Mouse (Mus musculus): ENCODE measurements around the gene Olfr1490. TPM values are rescaled to one million over a fixed set of nuclear protein-coding genes. Genes with fewer than 3 reads are reported as not detected.
"Not testable (repeated sequence)": the region's sequence is repeated elsewhere in the genome, so short reads cannot be mapped to it uniquely, and the experiment has no call there.

Gene Olfr1490
- polyA plus RNA-seq (2014; fragmentation: Nextera tagmentation; extraction: Ambion mirVana) = not detected in 2 replicates

DNA sequence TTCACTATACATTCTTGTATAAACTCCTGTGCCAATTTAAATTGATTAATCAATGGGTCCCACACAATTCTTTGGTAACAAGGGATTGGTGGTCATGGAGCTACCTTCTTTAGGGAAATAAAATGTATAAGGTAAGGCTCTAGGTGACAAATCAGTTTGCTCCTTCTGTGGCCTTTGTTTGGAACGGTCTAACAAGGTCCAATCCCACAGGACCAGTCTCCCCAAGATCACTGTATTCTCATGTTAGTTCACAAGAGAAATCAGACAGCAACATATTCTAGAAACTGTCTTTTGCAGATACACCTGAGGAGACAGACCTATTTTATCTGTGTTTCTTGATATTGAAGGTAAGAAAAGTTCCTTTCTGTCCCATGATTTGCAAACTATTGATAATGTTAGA lies at the start of gene Olfr1490:
Olfr1490 (plus strand) TSS at position 301 of the 400 bp plus-strand sequence.
- Histone ChIP-seq H3K9me3 (replicated peaks; ENCODE audit: control insufficient read depth, low read length) (peaks cover 2% of the 10 kb centered on the region), H3K4me3 (ENCODE audit: low read depth, low read length) (no peak within 1 kb of the TSS), H3K36me3 (ENCODE audit: control insufficient read depth, insufficient read depth, low read length) (no peaks in the 10 kb centered on the region), H3K4me2 (no peak within 1 kb of the TSS), H3K9ac (ENCODE audit: low read depth, low read length) (no peak within 1 kb of the TSS), H3K4me1 (ENCODE audit: control insufficient read depth, insufficient read depth, low read length) (no peaks in the 10 kb centered on the region), H3K27me3 (ENCODE audit: control insufficient read depth, insufficient read depth, low read length) (no peaks in the 10 kb centered on the region), H3K27ac (ENCODE audit: low read depth, low read length) (no peak within 1 kb of the TSS)
- WGBS (ENCODE audit: insufficient replicate concordance) = 69% methylated on average over 1 of the region's 1 CpGs
- no peak for ATAC-seq (replicated peaks; ENCODE audit: insufficient number of reproducible peaks, low FRiP score, low TSS enrichment)

DNA sequence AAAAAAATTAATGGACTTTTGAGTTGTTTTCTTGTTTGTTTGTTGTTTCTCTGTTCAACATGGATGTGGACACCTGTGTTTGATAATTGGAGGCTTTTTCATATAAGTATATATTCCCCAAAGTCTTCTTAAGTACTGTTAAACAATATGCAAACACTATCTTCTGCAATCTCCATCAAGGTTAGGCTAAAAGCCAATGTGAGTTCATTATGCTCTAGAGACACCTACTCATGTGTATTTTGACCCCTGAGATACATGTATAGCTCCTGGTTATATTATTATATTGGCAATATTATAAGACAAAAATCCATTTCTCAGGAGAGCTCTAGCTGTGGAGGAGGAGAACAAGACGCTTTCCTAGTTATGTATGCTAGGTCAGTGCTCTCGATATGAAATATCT lies 33.8 kb upstream of the Olfr1490 start, which contains the start of gene Olfr1487:
Olfr1487 (plus strand) TSS at position 301 of the 400 bp plus-strand sequence.
- H3K27me3 ChIP-seq (ENCODE audit: control insufficient read depth, insufficient read depth, low read length); ATAC-seq (replicated peaks; ENCODE audit: insufficient number of reproducible peaks, low FRiP score, low TSS enrichment); H3K4me3 ChIP-seq (ENCODE audit: low read depth, low read length); H3K9ac ChIP-seq (ENCODE audit: low read depth, low read length); H3K9me3 ChIP-seq (replicated peaks; ENCODE audit: control insufficient read depth, low read length); H3K36me3 ChIP-seq (ENCODE audit: control insufficient read depth, insufficient read depth, low read length); H3K4me2 ChIP-seq; H3K4me1 ChIP-seq (ENCODE audit: control insufficient read depth, insufficient read depth, low read length); H3K27ac ChIP-seq (ENCODE audit: low read depth, low read length): not testable (repeated sequence)
- WGBS (ENCODE audit: insufficient replicate concordance) = 76% methylated on average over 2 of the region's 2 CpGs

DNA sequence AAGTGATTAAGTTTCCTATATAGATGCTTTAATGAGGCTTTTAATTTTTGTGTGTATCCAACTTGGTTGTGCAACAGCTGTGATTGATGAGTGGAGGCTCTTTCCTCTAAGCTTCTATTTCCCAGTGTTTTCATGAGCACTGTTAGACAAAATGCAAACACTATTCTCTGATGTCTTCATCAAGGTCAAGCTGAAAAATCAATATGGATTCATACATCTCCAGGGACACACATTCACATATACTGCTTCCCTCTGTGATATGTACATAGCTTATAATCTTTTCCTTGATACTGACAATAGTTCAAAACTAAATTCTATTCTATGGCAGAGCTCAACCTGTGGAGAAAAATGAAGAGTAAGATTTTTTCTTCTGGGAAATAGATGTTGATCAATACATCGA lies 19.6 kb upstream of the Olfr1490 start, which contains the start of gene Olfr1489:
Olfr1489 (plus strand) TSS at position 301 of the 400 bp plus-strand sequence.
- no peak for ATAC-seq (replicated peaks; ENCODE audit: insufficient number of reproducible peaks, low FRiP score, low TSS enrichment)
- Histone ChIP-seq H3K4me2 (no peak within 1 kb of the TSS), H3K27me3 (ENCODE audit: control insufficient read depth, insufficient read depth, low read length) (no peaks in the 10 kb centered on the region), H3K4me3 (ENCODE audit: low read depth, low read length) (no peak within 1 kb of the TSS), H3K4me1 (ENCODE audit: control insufficient read depth, insufficient read depth, low read length) (no peaks in the 10 kb centered on the region), H3K9me3 (replicated peaks; ENCODE audit: control insufficient read depth, low read length) (0 out of 2 replicates have a peak, but pooled peaks cover 3% of the 10 kb centered on the region), H3K9ac (ENCODE audit: low read depth, low read length) (no peak within 1 kb of the TSS), H3K27ac (ENCODE audit: low read depth, low read length) (no peak within 1 kb of the TSS), H3K36me3 (ENCODE audit: control insufficient read depth, insufficient read depth, low read length) (no peaks in the 10 kb centered on the region)
- WGBS (ENCODE audit: insufficient replicate concordance) = 85% methylated on average over 1 of the region's 1 CpGs

GRCm38 (mm10) chr19:13696968-13697367 lies 46.1 kb downstream of the Olfr1490 start, which contains the start of gene Olfr1491:
Olfr1491 (plus strand) TSS chr19:13697268.
- no peak within 1 kb of the TSS for H3K4me3 ChIP-seq (ENCODE audit: low read depth, low read length)
- no peaks in the 10 kb centered on the region for H3K4me1 ChIP-seq (ENCODE audit: control insufficient read depth, insufficient read depth, low read length)
- 70% methylated on average over 3 of the region's 3 CpGs for WGBS (ENCODE audit: insufficient replicate concordance)
- no peaks in the 10 kb centered on the region for H3K9me3 ChIP-seq (replicated peaks; ENCODE audit: control insufficient read depth, low read length)
- no peak within 1 kb of the TSS for H3K27ac ChIP-seq (ENCODE audit: low read depth, low read length)
- no peaks in the 10 kb centered on the region for H3K27me3 ChIP-seq (ENCODE audit: control insufficient read depth, insufficient read depth, low read length)
- H3K4me2 ChIP-seq = no peak within 1 kb of the TSS
- H3K36me3 ChIP-seq (ENCODE audit: control insufficient read depth, insufficient read depth, low read length) = no peaks in the 10 kb centered on the region
- H3K9ac ChIP-seq (ENCODE audit: low read depth, low read length) = no peak within 1 kb of the TSS
- ATAC-seq (replicated peaks; ENCODE audit: insufficient number of reproducible peaks, low FRiP score, low TSS enrichment) = no peak

Small RNA genes within 50 kb of the gene (microRNA-seq; reads per million reads assigned to microRNA genes)
- not detected for gene Gm23931 (ENCODE audit: borderline number of aligned reads)

Other genes with a start within 250 kb of the Olfr1490 start
- not detected in 2 replicates for gene Olfr1469, start 243.2 kb upstream of the Olfr1490 start, polyA plus RNA-seq (2014; fragmentation: Nextera tagmentation; extraction: Ambion mirVana)
- not detected in 2 replicates for gene Olfr1471, start 207.7 kb upstream of the Olfr1490 start, polyA plus RNA-seq (2014; fragmentation: Nextera tagmentation; extraction: Ambion mirVana)
- gene Olfr1472, start 195.0 kb upstream of the Olfr1490 start, polyA plus RNA-seq (2014; fragmentation: Nextera tagmentation; extraction: Ambion mirVana) = not detected in 2 replicates
- gene Olfr1474, start 181.5 kb upstream of the Olfr1490 start, polyA plus RNA-seq (2014; fragmentation: Nextera tagmentation; extraction: Ambion mirVana) = not detected in 2 replicates
- gene Olfr1475, start 170.9 kb upstream of the Olfr1490 start, polyA plus RNA-seq (2014; fragmentation: Nextera tagmentation; extraction: Ambion mirVana) = not detected in 2 replicates
- not detected in 2 replicates for gene Olfr1477, start 150.5 kb upstream of the Olfr1490 start, polyA plus RNA-seq (2014; fragmentation: Nextera tagmentation; extraction: Ambion mirVana)
- gene Olfr1480, start 123.2 kb upstream of the Olfr1490 start, polyA plus RNA-seq (2014; fragmentation: Nextera tagmentation; extraction: Ambion mirVana) = not detected in 2 replicates
- not detected in 2 replicates for gene Olfr1484, start 67.6 kb upstream of the Olfr1490 start, polyA plus RNA-seq (2014; fragmentation: Nextera tagmentation; extraction: Ambion mirVana)
- not detected in 2 replicates for gene Olfr1487, start 33.7 kb upstream of the Olfr1490 start, polyA plus RNA-seq (2014; fragmentation: Nextera tagmentation; extraction: Ambion mirVana)
- gene Olfr1489, start 19.5 kb upstream of the Olfr1490 start, polyA plus RNA-seq (2014; fragmentation: Nextera tagmentation; extraction: Ambion mirVana) = not detected in 2 replicates
- not detected in 2 replicates for gene Olfr1491, start 46.2 kb downstream of the Olfr1490 start, polyA plus RNA-seq (2014; fragmentation: Nextera tagmentation; extraction: Ambion mirVana)
- not detected in 2 replicates for gene Olfr1493-ps1, start 72.2 kb downstream of the Olfr1490 start, polyA plus RNA-seq (2014; fragmentation: Nextera tagmentation; extraction: Ambion mirVana)
- not detected in 2 replicates for gene Olfr1494, start 88.6 kb downstream of the Olfr1490 start, polyA plus RNA-seq (2014; fragmentation: Nextera tagmentation; extraction: Ambion mirVana)
- gene Olfr1495, start 113.5 kb downstream of the Olfr1490 start, polyA plus RNA-seq (2014; fragmentation: Nextera tagmentation; extraction: Ambion mirVana) = not detected in 2 replicates
- not detected in 2 replicates for gene Olfr1496, start 126.8 kb downstream of the Olfr1490 start, polyA plus RNA-seq (2014; fragmentation: Nextera tagmentation; extraction: Ambion mirVana)
- gene Olfr1497, start 147.1 kb downstream of the Olfr1490 start, polyA plus RNA-seq (2014; fragmentation: Nextera tagmentation; extraction: Ambion mirVana) = not detected in 2 replicates
- not detected in 2 replicates for gene Olfr1499, start 168.4 kb downstream of the Olfr1490 start, polyA plus RNA-seq (2014; fragmentation: Nextera tagmentation; extraction: Ambion mirVana)
- not detected in 2 replicates for gene Olfr1500, start 179.4 kb downstream of the Olfr1490 start, polyA plus RNA-seq (2014; fragmentation: Nextera tagmentation; extraction: Ambion mirVana)
- not detected in 2 replicates for gene Olfr1501, start 199.6 kb downstream of the Olfr1490 start, polyA plus RNA-seq (2014; fragmentation: Nextera tagmentation; extraction: Ambion mirVana)
- gene Olfr1502, start 210.7 kb downstream of the Olfr1490 start, polyA plus RNA-seq (2014; fragmentation: Nextera tagmentation; extraction: Ambion mirVana) = not detected in 2 replicates
- gene Olfr1504, start 246.8 kb downstream of the Olfr1490 start, polyA plus RNA-seq (2014; fragmentation: Nextera tagmentation; extraction: Ambion mirVana) = not detected in 2 replicates